Mouse (Mus musculus) forebrain, embryonic 14.5 days (tissue): ENCODE measurements around the gene Tsc22d1. TPM values are rescaled to one million over a fixed set of nuclear protein-coding genes. Genes with fewer than 3 reads are reported as not detected.
A peak's percentile ranks its signal among the peaks of the same experiment; 100 is the strongest.

Source experiments
- ATAC-seq: fragments of 200-750 bp; cut with Nextera tagmentation; 2 replicates; pipeline ENCODE4 v1.8.0; 2017; ENCODE audit warnings: mild to moderate bottlenecking, moderate library complexity
- DNase-seq: peaks from one replicate; pipeline ENCODE4 v3.0.0-alpha.2; 2015; ENCODE audit warnings: low spot score
- H3K27ac ChIP-seq: fragments of 300-500 bp; sonication (generic); 2 replicates; pipeline ENCODE4 v1.5.1; 2014; ENCODE audit warnings: low read depth, mild to moderate bottlenecking, control low read depth, low read length, moderate library complexity
- H3K27me3 ChIP-seq: fragments of 300-500 bp; sonication (generic); replicated peaks from 2 replicates; pipeline ENCODE4 v1.6.1; 2014; ENCODE audit warnings: low read length, control low read depth, mixed read lengths; ENCODE audit not compliant: control insufficient read depth, insufficient read depth
- H3K36me3 ChIP-seq: fragments of 300-500 bp; sonication (generic); 2 replicates; pipeline ENCODE4 v1.6.1; 2014; ENCODE audit warnings: low read length, control low read depth; ENCODE audit not compliant: control insufficient read depth, insufficient read depth
- H3K4me1 ChIP-seq: fragments of 300-500 bp; sonication (generic); 2 replicates; pipeline ENCODE4 v1.6.1; 2014; ENCODE audit warnings: antibody characterized with exemption, low read length, control low read depth; ENCODE audit not compliant: control insufficient read depth, insufficient read depth
- H3K4me2 ChIP-seq: fragments of 300-500 bp; sonication (generic); 2 replicates; pipeline ENCODE4 v1.6.1; 2014; ENCODE audit warnings: mild to moderate bottlenecking, control low read depth, low read length
- H3K4me3 ChIP-seq: fragments of 300-500 bp; sonication (generic); 2 replicates; pipeline ENCODE4 v1.5.1; 2014; ENCODE audit warnings: low read depth, low read length, control low read depth
- H3K9ac ChIP-seq: fragments of 300-500 bp; sonication (generic); 2 replicates; pipeline ENCODE4 v1.6.1; 2014; ENCODE audit warnings: mild to moderate bottlenecking, low read length, control low read depth, moderate library complexity
- H3K9me3 ChIP-seq: fragments of 300-500 bp; sonication (generic); replicated peaks from 2 replicates; pipeline ENCODE4 v1.6.1; 2016; ENCODE audit warnings: low read length, control low read depth, mixed read lengths; ENCODE audit not compliant: control insufficient read depth
- WGBS: fragments of 180-500 bp; shearing (Covaris S2); extraction: QIAGEN DNeasy Blood & Tissue Kit; methylation state at CpG from one replicate; pipeline ENCODE4 v1.1.7; 2014; 5-methylcytosine and 5-hydroxymethylcytosine counted together
- polyA plus RNA-seq: library from polyadenylated mRNA; unstranded; fragments of >200 nt; fragmentation: Nextera tagmentation; extraction: Ambion mirVana; gene quantifications from 2 replicates; pipeline ENCODE4 v1.2.1, GENCODE M21; 2014

Gene Tsc22d1
- polyA plus RNA-seq, 1 experiment from 2014 or later, result 854 TPM

DNA sequence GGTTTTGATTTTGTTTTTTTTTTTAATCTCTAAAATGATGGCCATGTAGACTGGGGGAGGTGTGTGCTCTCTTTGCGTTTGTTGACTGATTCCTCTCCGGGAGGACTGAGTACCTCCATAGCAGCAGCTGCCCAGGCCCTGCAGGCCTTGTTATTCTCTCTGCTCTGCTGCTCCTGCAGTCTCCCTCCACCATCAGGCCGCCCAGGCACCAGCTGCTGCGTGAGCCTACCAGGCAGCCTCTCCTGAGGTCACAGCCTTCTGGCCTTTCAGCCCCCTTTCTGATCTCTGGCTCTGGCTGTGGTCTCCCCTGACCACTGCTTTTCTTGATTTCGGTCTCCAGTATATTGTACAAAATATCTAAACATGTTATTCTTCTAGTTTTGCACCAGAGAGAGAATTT lies 85.3 kb downstream of the Tsc22d1 start:
- Histone ChIP-seq H3K27ac (no peak overlapping the region), H3K4me2 (no peak overlapping the region), H3K36me3 (no peaks in the 10 kb centered on the region), H3K4me1 (peaks cover 5% of the 10 kb centered on the region; the same call in 1 of the 2 replicates), H3K27me3 (no peaks in the 10 kb centered on the region), H3K9ac (no peak overlapping the region), H3K9me3 (no peaks in the 10 kb centered on the region), H3K4me3 (no peak overlapping the region)
- ATAC-seq (no peak), DNase-seq (no peak)
- WGBS, result 54% methylated on average over 5 of the region's 5 CpGs

DNA sequence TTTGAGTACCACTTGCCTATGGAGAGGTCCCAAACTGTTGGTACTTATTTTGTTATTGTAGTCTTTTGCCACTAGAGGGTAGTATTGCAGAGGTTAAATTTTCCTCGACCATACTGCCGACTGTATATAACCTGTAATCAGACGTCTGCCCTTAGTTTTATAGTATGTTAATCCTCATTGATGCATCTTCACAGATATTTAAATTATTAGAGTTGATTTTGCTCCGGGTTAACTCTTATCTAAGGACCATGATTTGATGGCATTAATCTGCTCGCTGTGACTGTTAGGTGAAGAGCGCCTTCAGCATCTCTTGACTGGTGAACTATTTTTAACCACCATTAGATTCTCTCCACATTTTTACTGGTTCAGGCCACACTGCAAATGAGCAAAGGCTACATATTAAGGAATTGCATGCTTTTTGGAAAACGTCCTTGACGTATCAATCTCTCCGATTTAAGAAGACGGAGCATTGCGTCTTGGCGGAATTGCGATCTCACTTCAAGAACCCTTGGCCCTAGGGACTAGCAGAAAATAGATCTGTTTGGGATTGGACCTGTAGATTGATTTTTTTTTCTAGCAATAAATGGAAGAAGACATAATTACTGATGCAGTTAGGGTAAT lies 88.6 kb downstream of the Tsc22d1 start:
- no peak for ATAC-seq
- Histone ChIP-seq H3K4me3 (peak overlapping the region; percentile 78), H3K4me2 (peak overlapping the region; percentile 96), H3K36me3 (peaks cover 21% of the 10 kb centered on the region), H3K27me3 (no peaks in the 10 kb centered on the region), H3K9ac (peak overlapping the region; percentile 99), H3K4me1 (peaks cover 14% of the 10 kb centered on the region), H3K27ac (peak overlapping the region; percentile 100), H3K9me3 (no peaks in the 10 kb centered on the region)
- DNase-seq, result peak; percentile 93
- WGBS, result 7% methylated on average over 13 of the region's 13 CpGs

- peaks cover 27% of the 10 kb centered on the region for H3K36me3 ChIP-seq
- peak overlapping the region; percentile 96 for H3K4me2 ChIP-seq
- peak overlapping the region; percentile 99 for H3K9ac ChIP-seq
- peaks cover 14% of the 10 kb centered on the region for H3K4me1 ChIP-seq
- no peaks in the 10 kb centered on the region for H3K27me3 ChIP-seq
- H3K9me3 ChIP-seq, result no peaks in the 10 kb centered on the region
- peak overlapping the region; percentile 78 for H3K4me3 ChIP-seq
- DNase-seq, result peak; percentile 97
- H3K27ac ChIP-seq, result peak overlapping the region; percentile 100
- peak; percentile 94 for ATAC-seq
- WGBS, result under 1% methylated on average over 44 of the region's 52 CpGs
Measured at GRCm38 (mm10) chr14:76504121-76504737, 89.5 kb downstream of the Tsc22d1 start.

- ATAC-seq (no peak), DNase-seq (no peak)
- Histone ChIP-seq H3K27ac (peak overlapping the region; percentile 100), H3K27me3 (no peaks in the 10 kb centered on the region), H3K36me3 (peaks cover 31% of the 10 kb centered on the region), H3K4me1 (peaks cover 14% of the 10 kb centered on the region), H3K4me2 (peak overlapping the region; percentile 96), H3K9me3 (no peaks in the 10 kb centered on the region), H3K9ac (peak overlapping the region; percentile 99), H3K4me3 (peak overlapping the region; percentile 78)
- WGBS, result under 1% methylated on average over 10 of the region's 10 CpGs
Measured at GRCm38 (mm10) chr14:76505101-76505438, 90.3 kb downstream of the Tsc22d1 start.

DNA sequence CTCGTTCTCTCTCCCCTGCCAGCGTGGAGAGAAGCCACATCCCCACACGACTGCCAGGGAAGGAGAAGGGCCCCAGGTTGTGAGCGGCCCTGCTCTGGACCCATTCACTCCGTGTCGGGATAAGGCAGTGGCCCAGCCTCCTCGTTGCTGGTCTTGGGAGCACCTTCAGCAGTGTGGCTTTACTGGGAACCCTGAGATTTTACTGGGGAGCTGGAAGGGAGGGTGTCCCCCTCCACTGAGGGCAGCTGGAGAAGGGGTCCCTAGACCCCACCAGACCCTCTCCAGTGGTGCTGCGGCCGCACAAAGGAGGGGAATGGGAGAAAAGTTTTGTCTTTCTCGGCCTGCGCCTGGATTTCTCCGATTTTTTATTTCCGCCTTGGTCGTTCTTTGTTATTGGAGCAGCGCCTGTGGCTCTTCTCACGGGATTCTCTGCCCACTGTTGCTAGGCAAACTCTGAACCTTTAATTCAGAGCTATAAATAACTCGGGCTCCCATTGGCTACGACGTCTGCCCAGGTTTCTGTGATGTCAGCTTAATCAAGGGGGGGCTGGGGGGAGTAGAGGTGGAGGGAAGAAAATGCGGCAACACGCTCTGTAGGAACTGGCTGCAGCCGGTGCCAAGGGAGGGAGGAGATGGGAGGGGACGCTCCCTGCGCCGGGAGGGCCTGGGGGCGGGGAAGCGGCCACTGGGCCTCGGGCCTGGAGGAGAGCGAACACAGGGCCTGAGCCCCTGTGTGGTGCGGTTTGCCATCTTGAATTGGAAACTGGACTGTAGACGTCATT lies 90.9 kb downstream of the Tsc22d1 start:
- H3K9me3 ChIP-seq, result no peaks in the 10 kb centered on the region
- under 1% methylated on average over 31 of the region's 31 CpGs for WGBS
- ATAC-seq (peak; percentile 82), DNase-seq (peak; percentile 99)
- H3K4me2 ChIP-seq, result peak overlapping the region; percentile 96
- peaks cover 14% of the 10 kb centered on the region for H3K4me1 ChIP-seq
- peak overlapping the region; percentile 78 for H3K4me3 ChIP-seq
- peak overlapping the region; percentile 99 for H3K9ac ChIP-seq
- H3K27ac ChIP-seq, result peak overlapping the region; percentile 100
- H3K36me3 ChIP-seq, result peaks cover 34% of the 10 kb centered on the region
- no peaks in the 10 kb centered on the region for H3K27me3 ChIP-seq

DNA sequence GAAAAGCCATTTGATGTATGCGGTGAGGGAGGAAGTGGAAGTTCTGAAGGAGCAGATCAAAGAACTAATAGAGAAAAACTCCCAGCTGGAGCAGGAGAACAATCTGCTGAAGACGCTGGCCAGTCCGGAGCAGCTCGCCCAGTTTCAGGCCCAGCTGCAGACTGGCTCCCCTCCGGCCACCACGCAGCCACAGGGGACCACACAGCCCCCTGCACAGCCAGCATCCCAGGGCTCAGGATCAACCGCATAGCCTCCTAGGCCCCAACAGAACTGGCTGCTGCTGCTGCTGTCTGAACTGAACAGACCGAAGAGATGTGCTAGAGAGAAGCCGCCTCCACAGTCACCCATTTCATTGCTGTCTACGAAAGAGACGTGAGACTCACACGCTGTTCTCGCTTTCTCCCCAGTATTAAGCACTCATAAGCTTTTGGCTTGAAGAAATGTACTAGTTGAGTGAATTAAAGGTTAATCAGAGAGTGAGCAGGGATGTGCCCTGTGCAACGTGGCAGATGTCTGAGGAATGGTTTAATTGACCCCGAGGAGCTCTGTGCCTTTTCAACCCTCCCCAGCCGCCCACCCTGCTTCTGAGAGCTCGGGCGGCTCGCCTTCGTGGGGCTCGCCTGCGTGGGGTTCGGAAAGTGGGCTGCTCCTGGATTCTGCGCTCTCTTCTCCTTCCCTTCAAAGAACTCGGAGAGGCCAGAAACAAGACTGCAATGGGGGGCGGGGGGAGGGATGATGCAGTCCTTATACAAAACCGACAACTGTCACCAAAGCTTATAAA lies 91.9 kb downstream of the Tsc22d1 start:
- ATAC-seq, result no peak
- DNase-seq, result no peak
- 41% methylated on average over 27 of the region's 27 CpGs for WGBS

GRCm38 (mm10) chr14:76507357-76507756 lies 92.6 kb downstream of the Tsc22d1 start:
- Histone ChIP-seq H3K27me3 (no peaks in the 10 kb centered on the region), H3K9me3 (no peaks in the 10 kb centered on the region), H3K4me2 (peak overlapping the region; percentile 96), H3K27ac (no peak overlapping the region), H3K9ac (no peak overlapping the region; the same call in 1 of the 2 replicates), H3K4me3 (peak overlapping the region; percentile 78), H3K4me1 (peaks cover 14% of the 10 kb centered on the region), H3K36me3 (peaks cover 34% of the 10 kb centered on the region)
- DNase-seq, result no peak
- WGBS, result 90% methylated on average over 7 of the region's 7 CpGs
- no peak for ATAC-seq

More for the DNA sequence above, 91.9 kb downstream of the Tsc22d1 start:
- H3K4me1 ChIP-seq, result peaks cover 14% of the 10 kb centered on the region
- no peaks in the 10 kb centered on the region for H3K27me3 ChIP-seq
- peak overlapping the region; percentile 78 for H3K4me3 ChIP-seq
- H3K4me2 ChIP-seq, result peak overlapping the region; percentile 96
- H3K9ac ChIP-seq, result peak overlapping the region; percentile 99
- H3K9me3 ChIP-seq, result no peaks in the 10 kb centered on the region
- H3K27ac ChIP-seq, result peak overlapping the region; percentile 100
- peaks cover 34% of the 10 kb centered on the region for H3K36me3 ChIP-seq

- no peak for ATAC-seq
- peak overlapping the region; percentile 96 for H3K4me2 ChIP-seq
- no peak overlapping the region for H3K27ac ChIP-seq
- DNase-seq, result no peak
- H3K4me1 ChIP-seq, result peaks cover 14% of the 10 kb centered on the region
- 89% methylated on average over 9 of the region's 9 CpGs for WGBS
- no peaks in the 10 kb centered on the region for H3K9me3 ChIP-seq
- H3K4me3 ChIP-seq, result no peak overlapping the region
- no peak overlapping the region for H3K9ac ChIP-seq
- peaks cover 34% of the 10 kb centered on the region for H3K36me3 ChIP-seq
- H3K27me3 ChIP-seq, result no peaks in the 10 kb centered on the region
Measured at GRCm38 (mm10) chr14:76507804-76508500, 93.2 kb downstream of the Tsc22d1 start.
